Mouse (Mus musculus) urinary bladder, postnatal 14 days (tissue): ENCODE data around the gene Slc35d1.
A peak's percentile ranks its signal among the peaks of the same experiment; 100 is the strongest.

Source experiments
- DNase-seq: peaks from one replicate; pipeline ENCODE4 v3.0.0; 2021; ENCODE audit warnings: low spot score

Slc35d1 gene

DNA sequence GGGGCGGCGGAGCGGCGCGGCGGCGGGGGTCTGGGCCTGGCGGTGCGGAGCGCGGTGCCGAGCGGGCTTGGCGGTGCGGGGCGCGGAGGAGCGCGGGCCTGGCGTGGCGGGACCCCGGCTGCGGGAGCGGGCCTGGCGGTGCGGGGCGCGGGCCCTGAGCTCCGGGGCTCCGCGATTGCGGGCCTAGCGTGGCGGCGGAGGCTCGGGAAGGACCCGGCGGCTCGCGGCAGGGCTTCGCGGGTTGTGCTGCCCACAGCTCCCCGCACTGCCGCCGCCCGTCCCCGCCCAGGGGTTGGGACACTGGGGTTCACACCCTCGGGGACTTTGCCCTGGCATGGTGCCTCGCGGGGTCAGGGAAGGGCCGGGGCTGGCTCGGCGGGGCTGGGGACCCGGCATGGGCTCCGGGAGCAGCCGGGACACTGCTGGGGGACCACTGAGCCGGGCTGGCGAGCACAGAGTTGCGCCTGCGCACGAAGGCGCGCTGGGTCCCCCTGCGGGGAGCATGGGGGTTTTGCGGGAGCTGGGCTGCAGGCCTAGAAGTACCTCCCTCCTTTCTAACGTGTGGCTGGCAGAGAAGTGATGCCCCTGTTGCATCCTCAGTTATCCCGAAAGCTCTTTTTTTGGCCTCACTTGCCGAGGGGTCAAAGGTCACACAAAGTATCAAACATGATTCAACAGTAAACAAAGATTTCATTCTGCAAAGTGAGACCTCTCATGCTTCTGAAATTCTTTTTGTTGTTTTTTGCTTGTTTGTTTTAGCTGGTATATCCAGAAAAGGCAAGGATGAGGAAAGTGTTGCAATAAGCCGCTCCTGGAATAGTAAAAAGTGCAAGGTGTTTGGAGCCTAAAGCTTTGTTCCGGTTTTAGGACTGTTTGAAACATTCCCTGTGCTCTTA lies at the start of gene Slc35d1:
Slc35d1 (minus strand) TSS at position 240 of the 896 bp plus-strand sequence.
- peak; percentile 70 for DNase-seq

DNA sequence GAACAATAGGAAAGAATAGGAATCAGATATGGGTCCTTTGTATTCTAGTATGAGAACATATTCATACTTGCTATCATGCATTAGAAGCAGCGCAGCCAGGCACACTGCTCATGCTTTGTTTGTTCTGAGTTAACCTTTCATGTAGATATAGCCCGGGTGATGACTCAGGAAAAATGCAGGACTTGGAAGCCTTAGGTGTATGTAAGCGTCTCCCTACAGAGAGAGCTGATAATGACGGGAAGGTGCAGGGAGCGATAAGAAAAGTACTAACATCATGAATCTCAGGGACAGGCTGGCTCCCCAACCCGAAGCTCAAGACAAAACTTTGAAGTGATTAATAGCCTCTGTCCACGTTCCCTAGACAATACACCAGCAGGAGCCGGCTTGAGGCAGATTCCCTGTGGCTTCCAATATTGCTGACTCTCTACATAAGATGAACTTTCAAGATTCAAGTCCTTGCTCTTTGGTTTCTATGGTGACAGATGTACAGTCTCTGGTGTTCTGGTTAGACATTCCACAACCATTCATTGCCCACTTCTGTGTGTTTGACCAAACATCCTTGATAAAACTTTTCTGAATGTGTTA lies 48.9 kb upstream of the Slc35d1 start:
- DNase-seq: no peak

DNA sequence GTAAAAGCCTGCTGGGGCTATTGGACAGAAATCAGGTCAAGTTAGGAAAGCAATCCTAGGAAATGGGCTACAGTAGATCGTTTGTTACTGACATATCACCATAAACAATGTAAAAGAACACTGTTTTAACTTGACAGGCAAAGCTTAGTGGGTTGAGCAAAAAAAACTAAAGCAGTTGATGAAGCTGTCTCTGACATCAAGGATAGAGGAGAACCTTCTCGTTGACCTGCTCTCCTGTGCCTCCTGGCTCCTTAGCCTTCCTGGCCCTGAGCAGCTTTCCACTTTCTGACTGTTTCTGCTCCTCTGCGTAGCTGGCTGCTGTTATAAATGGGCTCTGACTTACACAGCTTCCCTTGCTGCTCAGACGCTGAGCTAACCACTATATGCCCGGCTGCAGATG lies 48.4 kb upstream of the Slc35d1 start:
- DNase-seq: no peak

DNA sequence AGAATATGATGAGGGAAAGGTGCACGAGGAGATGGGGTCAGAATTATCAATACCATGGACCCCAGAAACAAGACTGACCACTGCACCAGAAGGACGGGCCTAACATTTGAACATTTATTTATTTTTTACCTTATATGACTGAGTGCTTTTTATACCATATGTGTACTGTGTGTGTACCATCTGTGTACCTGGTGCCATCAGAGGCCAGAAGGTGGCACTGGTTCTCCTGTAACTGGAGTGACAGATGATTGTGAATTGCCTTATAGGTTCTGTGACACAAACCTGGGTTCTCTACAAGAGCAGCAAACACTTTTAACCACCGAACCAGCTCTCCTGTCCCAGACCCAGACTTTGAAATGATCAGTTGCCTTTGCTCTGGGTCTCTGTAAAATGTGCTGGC lies 43.9 kb upstream of the Slc35d1 start:
- no peak for DNase-seq

GRCm38 (mm10) chr4:103253846-103254245 lies 38.9 kb upstream of the Slc35d1 start:
- no peak for DNase-seq

DNA sequence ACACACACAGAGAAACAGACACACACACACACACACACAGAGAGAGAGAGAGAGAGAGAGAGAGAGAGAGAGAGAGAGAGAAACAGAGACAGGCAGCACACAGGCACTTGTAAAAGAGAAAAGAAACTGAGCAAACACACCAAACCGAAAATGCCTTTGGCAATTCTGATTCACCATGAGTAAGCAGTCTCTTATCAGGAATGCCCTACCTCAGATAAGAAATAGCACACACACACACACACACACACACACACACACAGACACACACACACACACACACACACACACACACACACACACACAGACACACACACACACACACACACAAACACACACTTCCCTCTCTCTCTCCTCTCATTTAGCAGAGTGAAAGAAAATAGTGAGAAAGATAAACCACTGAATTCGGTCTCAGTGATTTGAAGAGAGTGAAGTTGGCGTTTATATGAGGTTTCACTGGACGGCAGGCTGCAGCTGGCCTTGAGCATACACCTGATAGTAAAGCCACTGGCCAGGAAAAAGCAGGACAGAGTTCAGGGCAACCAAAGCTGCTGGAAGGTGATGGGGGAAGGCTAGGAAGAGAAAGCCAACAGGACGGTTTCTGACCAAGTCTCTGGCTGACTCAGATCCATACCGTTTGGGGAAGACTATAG lies 34.6 kb upstream of the Slc35d1 start:
- DNase-seq: peak; percentile 16

DNA sequence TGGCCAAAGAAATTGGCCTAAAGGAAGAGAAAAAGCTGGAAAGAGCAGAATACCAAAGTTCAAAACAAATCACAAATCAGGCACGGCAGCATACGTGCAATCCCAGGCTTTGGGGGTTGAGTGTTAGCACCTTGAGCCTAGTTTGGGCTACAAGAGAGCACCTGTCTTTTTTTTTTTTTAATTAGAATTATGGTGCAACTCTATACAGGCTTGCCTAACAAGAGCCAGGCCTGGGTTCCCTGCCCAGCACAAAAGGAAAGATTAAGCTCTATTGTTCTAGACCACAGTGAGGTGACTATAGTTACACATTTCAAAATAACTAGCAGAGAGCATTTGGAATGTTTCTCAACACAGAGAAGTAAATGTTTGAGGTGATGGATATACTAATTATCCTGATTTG lies 32.8 kb upstream of the Slc35d1 start:
- DNase-seq: no peak

DNA sequence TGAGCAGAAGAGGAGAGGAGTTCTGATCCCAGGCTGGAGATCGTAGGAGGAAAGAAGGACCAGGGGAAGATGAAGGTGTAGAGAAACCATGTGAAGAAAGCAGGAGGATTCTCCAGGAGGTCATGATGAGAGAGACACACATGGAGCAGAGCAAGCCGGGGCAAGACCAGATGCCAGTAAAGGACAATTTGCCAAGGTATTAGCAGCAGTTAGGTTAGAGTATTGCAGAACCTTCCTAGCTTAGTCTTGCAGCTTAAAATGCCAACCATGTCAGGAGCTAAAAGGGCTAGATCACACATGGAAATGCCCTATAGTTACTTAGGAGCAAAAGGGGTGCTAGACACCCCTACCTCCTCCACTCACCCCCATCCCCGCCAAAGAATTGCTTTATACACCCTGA lies 32.3 kb upstream of the Slc35d1 start:
- DNase-seq: no peak

- DNase-seq: no peak
Measured at GRCm38 (mm10) chr4:103232156-103232555, 17.2 kb upstream of the Slc35d1 start.

- no peak for DNase-seq
Measured at GRCm38 (mm10) chr4:103222854-103223253, 7.9 kb upstream of the Slc35d1 start.

GRCm38 (mm10) chr4:103221789-103222188 lies 6.8 kb upstream of the Slc35d1 start:
- no peak for DNase-seq

DNA sequence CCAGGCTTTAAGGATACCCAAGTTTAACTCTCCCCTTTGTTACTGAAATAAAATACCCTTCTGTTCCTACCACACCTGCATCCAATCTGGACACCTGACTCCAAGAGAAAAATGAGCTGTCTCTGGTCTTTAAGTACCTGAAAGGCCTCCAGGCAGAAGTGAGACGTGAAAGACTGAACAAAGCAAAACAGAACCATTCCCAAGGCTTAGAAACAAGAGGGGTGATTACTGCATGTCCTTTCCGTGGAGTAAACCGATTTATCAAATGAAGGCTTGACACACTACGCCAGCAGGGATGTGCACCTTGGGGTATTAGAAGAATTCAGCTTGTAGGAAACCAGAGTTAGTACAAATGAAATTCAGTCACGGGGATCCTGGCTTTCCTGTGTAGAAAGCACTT lies 4.0 kb upstream of the Slc35d1 start:
- no peak for DNase-seq

DNA sequence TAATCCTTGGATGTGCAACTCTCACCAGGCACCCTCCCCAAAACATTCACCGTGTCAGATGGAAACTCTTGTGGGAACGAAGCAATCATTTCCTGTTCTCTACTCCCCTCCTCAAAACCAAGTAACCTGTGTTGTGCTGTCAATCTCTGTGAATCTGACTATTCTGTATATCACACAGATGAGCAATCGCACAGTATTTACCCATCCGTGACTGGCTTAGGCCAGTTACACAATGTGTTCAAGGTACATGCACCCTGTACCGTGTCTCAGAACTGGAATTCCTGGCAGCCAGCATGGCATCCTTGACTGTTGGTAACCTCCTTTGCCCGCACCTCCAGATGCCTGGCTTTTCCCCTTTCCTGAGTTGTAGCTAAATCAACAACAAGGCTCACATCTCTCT lies 1.1 kb upstream of the Slc35d1 start:
- no peak for DNase-seq

GRCm38 (mm10) chr4:103214498-103214924 lies 453 bp downstream of the Slc35d1 start:
- DNase-seq: peak; percentile 68

- DNase-seq: no peak
Measured at GRCm38 (mm10) chr4:103213859-103214497, 986 bp downstream of the Slc35d1 start.

DNA sequence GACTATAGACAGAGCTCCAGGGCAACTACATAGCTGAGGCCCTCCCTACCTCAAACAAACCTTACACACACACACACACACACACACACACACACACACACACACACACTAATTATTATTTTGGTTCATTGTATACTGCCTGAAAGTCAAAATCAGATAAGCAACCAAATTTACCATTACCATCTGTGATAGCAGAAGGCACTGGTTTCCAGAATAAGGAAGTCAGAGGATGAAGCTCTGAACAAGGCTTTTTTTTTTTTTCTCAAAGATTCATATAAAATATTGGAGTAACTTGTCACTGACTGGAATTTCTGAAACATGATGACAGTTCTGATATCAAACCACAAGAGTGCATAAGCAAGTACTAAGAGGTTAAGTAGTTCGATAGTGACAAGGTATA lies 6.4 kb downstream of the Slc35d1 start:
- no peak for DNase-seq

DNA sequence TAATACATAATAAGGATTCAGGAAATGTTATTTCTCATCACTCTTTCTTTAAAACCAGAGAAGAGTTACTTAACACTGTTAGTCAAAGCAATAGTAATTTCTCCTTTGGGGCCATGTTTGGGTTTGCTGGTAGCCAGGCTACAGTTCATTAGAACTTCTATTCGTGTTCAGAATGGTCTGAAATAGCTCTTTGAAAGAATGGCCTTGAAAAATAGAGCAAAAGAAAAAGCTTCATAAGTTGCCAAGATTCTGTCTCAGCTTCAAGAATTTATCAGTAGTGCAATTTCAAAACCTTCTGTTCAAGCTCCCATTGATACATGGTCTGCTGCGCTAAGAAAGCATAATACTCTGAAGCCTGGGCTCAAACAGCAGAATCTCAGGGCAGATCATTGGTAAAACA lies 11.3 kb downstream of the Slc35d1 start:
- no peak for DNase-seq

GRCm38 (mm10) chr4:103200046-103200445 lies 14.9 kb downstream of the Slc35d1 start:
- no peak for DNase-seq

- DNase-seq: no peak
Measured at GRCm38 (mm10) chr4:103199086-103199485, 15.9 kb downstream of the Slc35d1 start.

DNA sequence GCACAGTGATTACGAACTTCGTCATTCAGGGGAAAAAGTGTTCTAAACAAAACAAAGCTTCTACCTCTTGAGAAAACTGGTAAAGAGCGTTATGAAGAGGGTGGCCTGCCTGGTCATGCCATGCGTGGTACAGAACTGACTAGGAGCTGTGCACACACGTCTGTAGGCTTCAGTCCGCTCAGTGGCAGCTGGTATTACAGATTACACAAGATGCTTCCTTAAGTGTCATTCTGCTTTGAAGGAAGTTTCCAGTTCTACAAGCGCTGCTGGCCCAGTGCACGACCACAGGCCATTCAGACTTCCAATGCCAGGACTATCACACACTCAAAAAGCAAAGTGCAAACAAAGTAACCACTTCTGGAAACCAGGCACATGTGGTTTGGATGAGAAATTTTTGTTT lies 17.6 kb downstream of the Slc35d1 start:
- no peak for DNase-seq

DNA sequence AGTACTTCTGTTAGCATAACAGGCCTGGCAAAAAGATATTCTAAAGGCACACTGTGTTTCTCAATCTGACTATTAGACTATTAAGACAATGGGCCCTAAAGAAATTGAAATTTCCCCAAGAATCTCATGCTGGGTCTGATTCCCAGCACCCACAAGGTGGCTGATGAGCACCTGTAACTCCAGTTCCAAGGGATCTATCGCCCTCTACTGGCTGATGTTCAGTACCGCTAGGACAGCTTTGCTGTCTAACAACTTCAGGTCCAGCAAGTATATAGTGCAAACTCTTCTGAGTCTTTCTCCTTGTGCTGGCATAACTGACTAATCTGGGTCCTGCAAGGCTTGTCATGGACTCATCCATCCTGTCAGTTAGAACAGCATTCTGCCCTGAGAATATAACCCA lies 22.5 kb downstream of the Slc35d1 start:
- DNase-seq: no peak

GRCm38 (mm10) chr4:103188786-103189640 lies 26.0 kb downstream of the Slc35d1 start:
- no peak for DNase-seq
